ENCODE assay signal across 22 mouse cellular contexts in genomic region chr16:25597435-25597834, GRCm38 (mm10).
DNase-seq lines count a peak whose midpoint lies in the region; ATAC-seq and TF ChIP-seq lines count a peak whose summit lies in the region.
"Had no signal": no experiment of that assay in that cellular context is flagged by ENCODE, and none has a peak within 500 bp of the region (broad histone marks: within the 10 kb centered on the region; RNA-seq: fewer than 3 reads in every experiment).

No protein-coding gene starts in this region.

- H3K9ac ChIP-seq in liver, adult 2 months (ENCODE audit: low read depth, low read length), result no peak overlapping the region
- no peak overlapping the region for H3K9ac ChIP-seq in liver, postnatal 0 days (replicated peaks)

- TF ChIP-seq EP300 in liver, postnatal 0 days (IDR thresholded peaks at IDR 0.05; ENCODE audit: low read depth), result no peak

- no peak for TF ChIP-seq CTCF in liver, adult 2 months (IDR thresholded peaks at IDR 0.05; ENCODE audit: low read depth, low read length)
- TF ChIP-seq CTCF in liver, postnatal 0 days (IDR thresholded peaks at IDR 0.05; ENCODE audit: low read depth), result no peak

- H3K27me3 ChIP-seq in liver, adult 2 months (ENCODE audit: control insufficient read depth, insufficient read depth, low read length), result no peaks in the 10 kb centered on the region
- no peaks in the 10 kb centered on the region for H3K27me3 ChIP-seq in liver, postnatal 0 days (ENCODE audit: insufficient read depth, low read length)
- H3K27me3 ChIP-seq: CH12.LX, Patski had no signal

- no peak for TF ChIP-seq POLR2A in liver, adult 2 months (IDR thresholded peaks at IDR 0.05; ENCODE audit: extremely low read depth, insufficient read depth, low read length)

- no peak overlapping the region for H3K4me2 ChIP-seq in liver, postnatal 0 days (ENCODE audit: low read depth, low read length)

- ATAC-seq in liver, postnatal 0 days, result no peak
- peak; percentile 82 for ATAC-seq in granulocyte monocyte progenitor cell, adult 5-6 weeks (replicated peaks; ENCODE audit: poor library complexity, severe bottlenecking)
- ATAC-seq in megakaryocyte, adult 5-6 weeks (ENCODE audit: poor library complexity, severe bottlenecking), result 0 out of 2 replicates have a peak, but pooled peaks have one; percentile 30
- peak; percentile 55 for ATAC-seq in megakaryocyte progenitor cell, adult 5-6 weeks (replicated peaks; ENCODE audit: poor library complexity)
- ATAC-seq: activated CD4-positive, CD25-positive, alpha-beta regulatory T cell, adult 4 months; CD4-positive, CD25-positive, alpha-beta regulatory T cell, adult 4 months; Patski had no signal

- H3K36me3 ChIP-seq in liver, adult 2 months (ENCODE audit: control insufficient read depth, insufficient read depth, low read length), result no peaks in the 10 kb centered on the region
- no peaks in the 10 kb centered on the region for H3K36me3 ChIP-seq in liver, postnatal 0 days (replicated peaks; ENCODE audit: insufficient read depth, low read length)
- H3K36me3 ChIP-seq: G1E had no signal

- no peaks in the 10 kb centered on the region for H3K9me3 ChIP-seq in liver, postnatal 0 days (ENCODE audit: low read length)
- H3K9me3 ChIP-seq: G1E had no signal

- WGBS in liver, adult 2 months, result 60% methylated on average over 1 of the region's 1 CpGs
- 52% methylated on average over 1 of the region's 1 CpGs for WGBS in liver, postnatal 0 days (ENCODE audit: insufficient replicate concordance)

- H3K27ac ChIP-seq in liver, adult 2 months (replicated peaks; ENCODE audit: insufficient read depth, low read depth, low read length), result no peak overlapping the region
- H3K27ac ChIP-seq in liver, postnatal 0 days (ENCODE audit: low read depth), result no peak overlapping the region

- no peaks in the 10 kb centered on the region for H3K4me1 ChIP-seq in liver, adult 2 months (ENCODE audit: control insufficient read depth, insufficient read depth, low read length)
- H3K4me1 ChIP-seq in liver, postnatal 0 days (ENCODE audit: insufficient read depth), result no peaks in the 10 kb centered on the region

- DNase-seq in liver, adult 2 months (ENCODE audit: extremely low read depth, low read depth, low spot score), result peak; percentile 12
- no peak for DNase-seq in liver, postnatal 0 days
- no peak for DNase-seq in urinary bladder, postnatal 36 days (ENCODE audit: low spot score in 2 of 2)
- no peak for DNase-seq in gastrocnemius, postnatal 4 days (ENCODE audit: low spot score in 2 of 2)
- DNase-seq in urinary bladder, postnatal 4 days (ENCODE audit: low spot score in 2 of 2), result no peak
- DNase-seq: adrenal gland, adult 2 months; adrenal gland, adult 8-10 months; adrenal gland, postnatal 10 days; adrenal gland, postnatal 14 days; adrenal gland, postnatal 25 days; adrenal gland, postnatal 36 days; B cell, adult 2 months; cerebellum, adult 11 months; cerebellum, adult 11-12 months had no signal

- no peak overlapping the region for H3K4me3 ChIP-seq in liver, adult 2 months (ENCODE audit: insufficient read depth, low read depth, low read length)
- no peak overlapping the region for H3K4me3 ChIP-seq in liver, postnatal 0 days (ENCODE audit: low read depth, low read length)

- H3K79me2 ChIP-seq in liver, adult 2 months (ENCODE audit: control insufficient read depth, insufficient read depth, low read length), result no peaks in the 10 kb centered on the region
